Mouse (Mus musculus) adipocyte (in vitro differentiated cells): ENCODE results near the gene Gimap1.
A peak's percentile ranks its signal among the peaks of the same experiment; 100 is the strongest.

Experiments
- DNase-seq: peaks from one replicate; pipeline ENCODE4 v3.0.0-alpha.2; 2016; ENCODE audit warnings: low spot score

Gene Gimap1

GRCm38 (mm10) chr6:48740501-48741169 is 1.8 kb downstream of the Gimap1 start:
- DNase-seq: no peak

- no peak for DNase-seq
These were observed 2.4 kb downstream of the Gimap1 start for GRCm38 (mm10) chr6:48741273-48741672.

- no peak for DNase-seq
These were observed 2.9 kb downstream of the Gimap1 start for GRCm38 (mm10) chr6:48741711-48742206.

- DNase-seq: no peak
These were observed 3.8 kb downstream of the Gimap1 start for GRCm38 (mm10) chr6:48742422-48743351.

- DNase-seq: no peak
These were observed 6.6 kb downstream of the Gimap1 start for GRCm38 (mm10) chr6:48745490-48745889.

GRCm38 (mm10) chr6:48745959-48746889 is 7.4 kb downstream of the Gimap1 start, which contains the start of gene Gimap5:
Gimap5 (plus strand) TSS chr6:48746197.
- peak; percentile 36 for DNase-seq

GRCm38 (mm10) chr6:48747091-48747966 is 8.5 kb downstream of the Gimap1 start:
- DNase-seq: no peak

GRCm38 (mm10) chr6:48763567-48764270 is 24.9 kb downstream of the Gimap1 start:
- DNase-seq: no peak

- no peak for DNase-seq
These were observed 25.6 kb downstream of the Gimap1 start for GRCm38 (mm10) chr6:48764496-48764895.

- no peak for DNase-seq
These were observed 29.5 kb downstream of the Gimap1 start for GRCm38 (mm10) chr6:48768178-48768869.

- no peak for DNase-seq
These were observed 30.1 kb downstream of the Gimap1 start for GRCm38 (mm10) chr6:48768933-48769332.

GRCm38 (mm10) chr6:48770696-48771095 is 31.8 kb downstream of the Gimap1 start, which contains the start of gene Gimap3:
Gimap3 (minus strand) TSS chr6:48770851.
- no peak for DNase-seq

GRCm38 (mm10) chr6:48772030-48772429 is 33.2 kb downstream of the Gimap1 start:
- DNase-seq: peak; percentile 78

- DNase-seq: no peak
These were observed 45.6 kb downstream of the Gimap1 start for GRCm38 (mm10) chr6:48784406-48784805.

GRCm38 (mm10) chr6:48785189-48785588 is 46.3 kb downstream of the Gimap1 start:
- peak; percentile 73 for DNase-seq

GRCm38 (mm10) chr6:48785601-48786000 is 46.7 kb downstream of the Gimap1 start:
- no peak for DNase-seq

GRCm38 (mm10) chr6:48787867-48788266 is 49.0 kb downstream of the Gimap1 start:
- DNase-seq: no peak
